Mouse (Mus musculus): ENCODE results near the gene Plagl2.

DNA sequence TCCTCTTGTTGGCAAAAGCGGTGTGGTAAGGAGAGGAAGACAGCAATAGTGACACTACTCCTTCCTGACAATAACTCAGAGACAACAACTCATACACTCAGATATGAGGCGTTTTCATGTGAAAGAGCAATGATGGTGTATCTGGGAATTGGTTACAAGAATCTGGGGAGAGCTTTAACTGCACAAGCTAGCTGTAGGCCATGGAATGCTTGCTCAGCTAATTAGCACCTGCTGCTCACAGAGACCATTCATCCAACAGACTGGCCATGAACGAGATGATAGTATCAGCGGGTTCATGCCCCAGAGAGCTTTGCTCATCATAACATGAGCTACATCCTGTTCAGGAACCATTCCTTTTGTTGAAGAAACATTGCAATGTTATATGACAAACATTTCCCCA is 4.0 kb downstream of the Plagl2 start:
- TF ChIP-seq POLR2A (IDR thresholded peaks at IDR 0.05; ENCODE audit: insufficient read depth, low read length) (no peak), CTCF (IDR thresholded peaks at IDR 0.05; ENCODE audit: low read depth, low read length) (no peak)
